Mouse (Mus musculus): Measurements from ENCODE around the gene Atp8b4. TPM values are rescaled to one million over a fixed set of nuclear protein-coding genes. Genes with fewer than 3 reads are reported as not detected.

Gene Atp8b4
- polyA plus RNA-seq, 1 experiment: 0.09 TPM

- no peak for DNase-seq (ENCODE audit: low read depth, low spot score)
- 56% methylated on average over 14 of the region's 14 CpGs for WGBS
Measured at GRCm38 (mm10) chr2:126450210-126450936, 50.1 kb downstream of the Atp8b4 start.

- 66% methylated on average over 6 of the region's 6 CpGs for WGBS
- no peak for DNase-seq (ENCODE audit: low read depth, low spot score)
Measured at GRCm38 (mm10) chr2:126445039-126445438, 55.4 kb downstream of the Atp8b4 start.

- WGBS: 77% methylated on average over 4 of the region's 4 CpGs
- no peak for DNase-seq (ENCODE audit: low read depth, low spot score)
Measured at GRCm38 (mm10) chr2:126441586-126441985, 58.9 kb downstream of the Atp8b4 start.

GRCm38 (mm10) chr2:126434712-126435111 is 65.8 kb downstream of the Atp8b4 start:
- WGBS: 76% methylated on average over 1 of the region's 1 CpGs

GRCm38 (mm10) chr2:126434305-126434704 is 66.2 kb downstream of the Atp8b4 start:
- DNase-seq (ENCODE audit: low read depth, low spot score): no peak
- 84% methylated on average over 9 of the region's 9 CpGs for WGBS

More at GRCm38 (mm10) chr2:126434712-126435111, 65.8 kb downstream of the Atp8b4 start:
- DNase-seq (ENCODE audit: low read depth, low spot score): no peak

GRCm38 (mm10) chr2:126432481-126433066 is 67.9 kb downstream of the Atp8b4 start:
- DNase-seq (ENCODE audit: low read depth, low spot score): no peak
- 72% methylated on average over 9 of the region's 9 CpGs for WGBS

GRCm38 (mm10) chr2:126429282-126429681 is 71.2 kb downstream of the Atp8b4 start:
- peak; percentile 7 for DNase-seq (ENCODE audit: low read depth, low spot score)
- 15% methylated on average over 3 of the region's 3 CpGs for WGBS

GRCm38 (mm10) chr2:126425223-126425622 is 75.3 kb downstream of the Atp8b4 start:
- 77% methylated on average over 3 of the region's 3 CpGs for WGBS
- DNase-seq (ENCODE audit: low read depth, low spot score): no peak

GRCm38 (mm10) chr2:126424714-126425113 is 75.8 kb downstream of the Atp8b4 start:
- WGBS: 83% methylated on average over 8 of the region's 8 CpGs
- no peak for DNase-seq (ENCODE audit: low read depth, low spot score)

GRCm38 (mm10) chr2:126420901-126421300 is 79.6 kb downstream of the Atp8b4 start:
- 90% methylated on average over 2 of the region's 2 CpGs for whole genome bisulfite sequencing

GRCm38 (mm10) chr2:126418916-126419315 is 81.6 kb downstream of the Atp8b4 start:
- WGBS: 71% methylated on average over 3 of the region's 3 CpGs

More at GRCm38 (mm10) chr2:126420901-126421300, 79.6 kb downstream of the Atp8b4 start:
- no peak for DNase-seq (ENCODE audit: low read depth, low spot score)

GRCm38 (mm10) chr2:126416772-126417171 is 83.7 kb downstream of the Atp8b4 start:
- 70% methylated on average over 2 of the region's 2 CpGs for WGBS
- DNase-seq (ENCODE audit: low read depth, low spot score): no peak

More at GRCm38 (mm10) chr2:126418916-126419315, 81.6 kb downstream of the Atp8b4 start:
- DNase-seq (ENCODE audit: low read depth, low spot score): no peak

GRCm38 (mm10) chr2:126415981-126416380 is 84.5 kb downstream of the Atp8b4 start:
- no peak for DNase-seq (ENCODE audit: low read depth, low spot score)
- WGBS: 51% methylated on average over 4 of the region's 4 CpGs

- DNase-seq (ENCODE audit: low read depth, low spot score): no peak
Measured at GRCm38 (mm10) chr2:126412759-126413158, 87.7 kb downstream of the Atp8b4 start.

- DNase-seq (ENCODE audit: low read depth, low spot score): no peak
- WGBS: 97% methylated on average over 2 of the region's 2 CpGs
Measured at GRCm38 (mm10) chr2:126399454-126399853, 101.0 kb downstream of the Atp8b4 start.

GRCm38 (mm10) chr2:126399017-126399416 is 101.5 kb downstream of the Atp8b4 start:
- DNase-seq (ENCODE audit: low read depth, low spot score): no peak
- WGBS: 51% methylated on average over 2 of the region's 2 CpGs

- DNase-seq (ENCODE audit: low read depth, low spot score): no peak
- 65% methylated on average over 2 of the region's 2 CpGs for WGBS
Measured at GRCm38 (mm10) chr2:126398216-126398615, 102.3 kb downstream of the Atp8b4 start.

- WGBS: 66% methylated on average over 8 of the region's 8 CpGs
- no peak for DNase-seq (ENCODE audit: low read depth, low spot score)
Measured at GRCm38 (mm10) chr2:126397513-126397912, 103.0 kb downstream of the Atp8b4 start.

GRCm38 (mm10) chr2:126394924-126395323 is 105.5 kb downstream of the Atp8b4 start:
- no peak for DNase-seq (ENCODE audit: low read depth, low spot score)
- 49% methylated on average over 2 of the region's 2 CpGs for WGBS

GRCm38 (mm10) chr2:126387458-126388037 is 112.9 kb downstream of the Atp8b4 start:
- no peak for DNase-seq (ENCODE audit: low read depth, low spot score)
- 72% methylated on average over 8 of the region's 8 CpGs for whole genome bisulfite sequencing

GRCm38 (mm10) chr2:126386056-126386455 is 114.4 kb downstream of the Atp8b4 start:
- no peak for DNase-seq (ENCODE audit: low read depth, low spot score)
